Mouse (Mus musculus): ENCODE data around the gene Ccnd3. TPM values are rescaled to one million over a fixed set of nuclear protein-coding genes. Genes with fewer than 3 reads are reported as not detected.

Gene Ccnd3
- polyA plus RNA-seq, 1 experiment from 2014 or later = 81.7 TPM

GRCm38 (mm10) chr17:47528919-47529318 is 24.1 kb downstream of the Ccnd3 start:
- no peaks in the 10 kb centered on the region for H3K4me1 ChIP-seq (ENCODE audit: control insufficient read depth, insufficient read depth, low read depth, low read length)
- H3K4me3 ChIP-seq (ENCODE audit: low read length) = no peak overlapping the region
- H3K27me3 ChIP-seq (replicated peaks; ENCODE audit: control insufficient read depth, insufficient read depth, low read length) = no peaks in the 10 kb centered on the region
- no peaks in the 10 kb centered on the region for H3K36me3 ChIP-seq (ENCODE audit: control insufficient read depth, insufficient read depth, low read length)
- ATAC-seq = no peak
- no peaks in the 10 kb centered on the region for H3K9me3 ChIP-seq (ENCODE audit: control insufficient read depth, low read length)
- no peak overlapping the region for H3K9ac ChIP-seq (ENCODE audit: low read depth, low read length)
- H3K4me2 ChIP-seq (ENCODE audit: low read length) = no peak overlapping the region
- H3K27ac ChIP-seq (ENCODE audit: low read depth, low read length) = no peak overlapping the region
- 50% methylated on average over 8 of the region's 8 CpGs for WGBS

GRCm38 (mm10) chr17:47529595-47529994 is 24.7 kb downstream of the Ccnd3 start:
- Histone ChIP-seq H3K4me2 (ENCODE audit: low read length) (no peak overlapping the region), H3K9me3 (ENCODE audit: control insufficient read depth, low read length) (no peaks in the 10 kb centered on the region), H3K36me3 (ENCODE audit: control insufficient read depth, insufficient read depth, low read length) (no peaks in the 10 kb centered on the region), H3K9ac (ENCODE audit: low read depth, low read length) (no peak overlapping the region), H3K27ac (ENCODE audit: low read depth, low read length) (no peak overlapping the region), H3K4me1 (ENCODE audit: control insufficient read depth, insufficient read depth, low read depth, low read length) (no peaks in the 10 kb centered on the region), H3K4me3 (ENCODE audit: low read length) (no peak overlapping the region), H3K27me3 (replicated peaks; ENCODE audit: control insufficient read depth, insufficient read depth, low read length) (no peaks in the 10 kb centered on the region)
- WGBS = 92% methylated on average over 11 of the region's 11 CpGs
- no peak for ATAC-seq

- 52% methylated on average over 10 of the region's 10 CpGs for WGBS
Measured at GRCm38 (mm10) chr17:47531387-47531818, 26.6 kb downstream of the Ccnd3 start.

GRCm38 (mm10) chr17:47532364-47532763 is 27.5 kb downstream of the Ccnd3 start:
- no peak overlapping the region for H3K4me2 ChIP-seq (ENCODE audit: low read length)
- no peak for ATAC-seq
- H3K4me3 ChIP-seq (ENCODE audit: low read length) = no peak overlapping the region
- 95% methylated on average over 5 of the region's 5 CpGs for WGBS
- H3K27me3 ChIP-seq (replicated peaks; ENCODE audit: control insufficient read depth, insufficient read depth, low read length) = no peaks in the 10 kb centered on the region
- H3K9ac ChIP-seq (ENCODE audit: low read depth, low read length) = no peak overlapping the region
- no peaks in the 10 kb centered on the region for H3K36me3 ChIP-seq (ENCODE audit: control insufficient read depth, insufficient read depth, low read length)
- H3K27ac ChIP-seq (ENCODE audit: low read depth, low read length) = no peak overlapping the region
- H3K9me3 ChIP-seq (ENCODE audit: control insufficient read depth, low read length) = no peaks in the 10 kb centered on the region
- H3K4me1 ChIP-seq (ENCODE audit: control insufficient read depth, insufficient read depth, low read depth, low read length) = no peaks in the 10 kb centered on the region

More at GRCm38 (mm10) chr17:47531387-47531818, 26.6 kb downstream of the Ccnd3 start:
- Histone ChIP-seq H3K27me3 (replicated peaks; ENCODE audit: control insufficient read depth, insufficient read depth, low read length) (no peaks in the 10 kb centered on the region), H3K9me3 (ENCODE audit: control insufficient read depth, low read length) (no peaks in the 10 kb centered on the region), H3K4me2 (ENCODE audit: low read length) (no peak overlapping the region), H3K4me3 (ENCODE audit: low read length) (no peak overlapping the region), H3K4me1 (ENCODE audit: control insufficient read depth, insufficient read depth, low read depth, low read length) (no peaks in the 10 kb centered on the region), H3K36me3 (ENCODE audit: control insufficient read depth, insufficient read depth, low read length) (no peaks in the 10 kb centered on the region), H3K27ac (ENCODE audit: low read depth, low read length) (no peak overlapping the region), H3K9ac (ENCODE audit: low read depth, low read length) (no peak overlapping the region)
- ATAC-seq = no peak

GRCm38 (mm10) chr17:47533691-47534090 is 28.8 kb downstream of the Ccnd3 start:
- Histone ChIP-seq H3K27ac (ENCODE audit: low read depth, low read length) (no peak overlapping the region), H3K4me3 (ENCODE audit: low read length) (no peak overlapping the region), H3K9ac (ENCODE audit: low read depth, low read length) (no peak overlapping the region), H3K4me1 (ENCODE audit: control insufficient read depth, insufficient read depth, low read depth, low read length) (no peaks in the 10 kb centered on the region), H3K4me2 (ENCODE audit: low read length) (no peak overlapping the region), H3K27me3 (replicated peaks; ENCODE audit: control insufficient read depth, insufficient read depth, low read length) (no peaks in the 10 kb centered on the region), H3K36me3 (ENCODE audit: control insufficient read depth, insufficient read depth, low read length) (no peaks in the 10 kb centered on the region), H3K9me3 (ENCODE audit: control insufficient read depth, low read length) (no peaks in the 10 kb centered on the region)
- 92% methylated on average over 13 of the region's 13 CpGs for WGBS
- no peak for ATAC-seq

- Histone ChIP-seq H3K4me2 (ENCODE audit: low read length) (no peak overlapping the region), H3K4me3 (ENCODE audit: low read length) (no peak overlapping the region), H3K27ac (ENCODE audit: low read depth, low read length) (no peak overlapping the region), H3K36me3 (ENCODE audit: control insufficient read depth, insufficient read depth, low read length) (no peaks in the 10 kb centered on the region), H3K4me1 (ENCODE audit: control insufficient read depth, insufficient read depth, low read depth, low read length) (no peaks in the 10 kb centered on the region), H3K9ac (ENCODE audit: low read depth, low read length) (no peak overlapping the region), H3K27me3 (replicated peaks; ENCODE audit: control insufficient read depth, insufficient read depth, low read length) (no peaks in the 10 kb centered on the region), H3K9me3 (ENCODE audit: control insufficient read depth, low read length) (no peaks in the 10 kb centered on the region)
- WGBS = 68% methylated on average over 9 of the region's 9 CpGs
- no peak for ATAC-seq
Measured at GRCm38 (mm10) chr17:47535812-47536236, 31.0 kb downstream of the Ccnd3 start.

GRCm38 (mm10) chr17:47538049-47538448 is 33.2 kb downstream of the Ccnd3 start:
- Histone ChIP-seq H3K27ac (ENCODE audit: low read depth, low read length) (no peak overlapping the region), H3K9me3 (ENCODE audit: control insufficient read depth, low read length) (no peaks in the 10 kb centered on the region), H3K4me2 (ENCODE audit: low read length) (no peak overlapping the region), H3K4me3 (ENCODE audit: low read length) (no peak overlapping the region), H3K36me3 (ENCODE audit: control insufficient read depth, insufficient read depth, low read length) (no peaks in the 10 kb centered on the region), H3K9ac (ENCODE audit: low read depth, low read length) (no peak overlapping the region), H3K4me1 (ENCODE audit: control insufficient read depth, insufficient read depth, low read depth, low read length) (no peaks in the 10 kb centered on the region), H3K27me3 (replicated peaks; ENCODE audit: control insufficient read depth, insufficient read depth, low read length) (no peaks in the 10 kb centered on the region)
- WGBS = 94% methylated on average over 3 of the region's 3 CpGs
- ATAC-seq = no peak

GRCm38 (mm10) chr17:47539128-47539527 is 34.3 kb downstream of the Ccnd3 start:
- Histone ChIP-seq H3K36me3 (ENCODE audit: control insufficient read depth, insufficient read depth, low read length) (no peaks in the 10 kb centered on the region), H3K4me3 (ENCODE audit: low read length) (no peak overlapping the region), H3K4me2 (ENCODE audit: low read length) (no peak overlapping the region), H3K27ac (ENCODE audit: low read depth, low read length) (no peak overlapping the region), H3K9me3 (ENCODE audit: control insufficient read depth, low read length) (no peaks in the 10 kb centered on the region), H3K9ac (ENCODE audit: low read depth, low read length) (no peak overlapping the region), H3K27me3 (replicated peaks; ENCODE audit: control insufficient read depth, insufficient read depth, low read length) (no peaks in the 10 kb centered on the region), H3K4me1 (ENCODE audit: control insufficient read depth, insufficient read depth, low read depth, low read length) (no peaks in the 10 kb centered on the region)
- no peak for ATAC-seq
- WGBS = 90% methylated on average over 4 of the region's 4 CpGs

- Histone ChIP-seq H3K27ac (ENCODE audit: low read depth, low read length) (no peak overlapping the region), H3K9ac (ENCODE audit: low read depth, low read length) (no peak overlapping the region), H3K9me3 (ENCODE audit: control insufficient read depth, low read length) (no peaks in the 10 kb centered on the region), H3K4me1 (ENCODE audit: control insufficient read depth, insufficient read depth, low read depth, low read length) (no peaks in the 10 kb centered on the region), H3K4me3 (ENCODE audit: low read length) (no peak overlapping the region), H3K4me2 (ENCODE audit: low read length) (no peak overlapping the region), H3K36me3 (ENCODE audit: control insufficient read depth, insufficient read depth, low read length) (no peaks in the 10 kb centered on the region), H3K27me3 (replicated peaks; ENCODE audit: control insufficient read depth, insufficient read depth, low read length) (no peaks in the 10 kb centered on the region)
- ATAC-seq = no peak
- 73% methylated on average over 5 of the region's 5 CpGs for WGBS
Measured at GRCm38 (mm10) chr17:47542061-47542460, 37.2 kb downstream of the Ccnd3 start.

All from hindbrain, embryonic 16.5 days (tissue).